Mouse (Mus musculus) kidney, adult 2 months (tissue): ENCODE results near the gene 4931406P16Rik.

Source experiments
- CTCF ChIP-seq: fragments of 200-500 bp; conservative IDR thresholded peaks from 2 replicates; pipeline ENCODE4 v1.5.1; 2011; ENCODE audit warnings: low read depth, mild to moderate bottlenecking, control low read depth, low read length, moderate library complexity, mixed read lengths; ENCODE audit not compliant: insufficient read depth, insufficient read length
- POLR2A ChIP-seq: fragments of 200-500 bp; IDR thresholded peaks from one replicate; pipeline ENCODE4 v1.6.1; 2011; ENCODE audit warnings: low read depth, low read length, control low read depth

- no peak for TF ChIP-seq POLR2A
- TF ChIP-seq CTCF = no peak
These were observed 33.7 kb upstream of the 4931406P16Rik start for GRCm38 (mm10) chr7:34347041-34347440.
